In the genomic region with DNA sequence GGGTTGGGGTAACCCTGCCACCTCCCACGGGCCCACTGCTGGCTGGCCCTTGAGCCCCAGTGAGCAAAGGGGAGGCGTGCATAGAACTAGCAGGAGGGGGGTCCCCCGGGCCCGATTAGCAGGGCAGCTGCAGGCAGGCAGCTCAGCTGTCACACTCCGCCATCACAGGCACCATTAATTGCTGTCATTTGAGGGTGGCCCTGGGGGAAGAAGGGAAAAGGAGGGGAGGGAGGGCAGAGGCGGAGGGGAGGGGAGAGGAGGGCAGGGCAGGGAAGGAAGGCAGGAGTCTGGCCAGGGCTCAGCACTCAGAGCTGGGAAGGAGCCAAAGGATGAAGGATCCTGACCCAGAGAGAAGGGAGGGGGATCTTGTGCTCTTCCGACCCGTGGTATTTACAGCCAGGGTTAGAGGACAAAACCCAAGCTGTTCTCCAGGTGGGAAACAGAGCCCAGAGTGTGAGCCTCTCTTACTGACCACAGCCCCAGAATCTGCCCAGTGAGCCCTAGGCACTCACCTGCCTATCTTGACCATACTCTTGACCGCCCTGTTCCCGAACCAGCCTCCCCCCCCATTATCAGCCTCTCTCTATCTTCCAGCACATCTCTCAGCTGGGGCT, we compare ENCODE assay signal across 8 mouse cellular contexts. TPM values are rescaled to one million over a fixed set of nuclear protein-coding genes. Genes with fewer than 3 reads are reported as not detected.
DNase-seq lines count a peak whose midpoint lies in the region; ATAC-seq and TF ChIP-seq lines count a peak whose summit lies in the region.

No protein-coding gene starts in this region.

- H3K27me3 ChIP-seq in hindbrain, embryonic 10.5 days (ENCODE audit: insufficient read depth, poor library complexity, severe bottlenecking) = no peaks in the 10 kb centered on the region; the same call in 1 of the 2 replicates
- no peaks in the 10 kb centered on the region for H3K27me3 ChIP-seq in stomach, postnatal 0 days (ENCODE audit: control insufficient read depth, insufficient read depth, low read length)

- H3K9ac ChIP-seq in stomach, postnatal 0 days (ENCODE audit: low read length) = no peak overlapping the region

- peak; percentile 70 for DNase-seq in adrenal gland, postnatal 10 days
- DNase-seq in adrenal gland, adult 18-20 months (ENCODE audit: low spot score in 2 of 2) = no peak
- DNase-seq in embryo, embryonic 10 days (ENCODE audit: low spot score) = peak; percentile 79
- DNase-seq in hindbrain, embryonic 10.5 days (ENCODE audit: low spot score) = peak; percentile 77
- DNase-seq in lung, postnatal 10 days = peak; percentile 76
- no peak for DNase-seq in stomach, postnatal 0 days (ENCODE audit: low spot score)
- no peak for DNase-seq in testis, postnatal 10 days (ENCODE audit: low spot score)
- DNase-seq in thymus, adult 18-20 months = no peak

- WGBS in hindbrain, embryonic 10.5 days = 23% methylated on average over 10 of the region's 10 CpGs
- WGBS in stomach, postnatal 0 days = 39% methylated on average over 9 of the region's 10 CpGs

- H3K4me2 ChIP-seq in stomach, postnatal 0 days (replicated peaks; ENCODE audit: low read depth) = no peak overlapping the region

- no peaks in the 10 kb centered on the region for H3K9me3 ChIP-seq in hindbrain, embryonic 10.5 days
- H3K9me3 ChIP-seq in stomach, postnatal 0 days (ENCODE audit: control insufficient read depth, low read length) = no peaks in the 10 kb centered on the region

- H3K4me3 ChIP-seq in hindbrain, embryonic 10.5 days = peak overlapping the region; percentile 9
- H3K4me3 ChIP-seq in stomach, postnatal 0 days (ENCODE audit: low read depth, low read length) = no peak overlapping the region

- H3K27ac ChIP-seq in hindbrain, embryonic 10.5 days = peak overlapping the region; percentile 93
- H3K27ac ChIP-seq in stomach, postnatal 0 days (replicated peaks) = 0 out of 2 replicates have a peak overlapping the region, but pooled peaks have one; percentile 40

- TF ChIP-seq CTCF in stomach, postnatal 0 days (IDR thresholded peaks at IDR 0.05; ENCODE audit: low read depth) = no peak

- TF ChIP-seq EP300 in stomach, postnatal 0 days (optimal IDR thresholded peaks at IDR 0.05) = no peak

- peaks cover 14% of the 10 kb centered on the region for H3K36me3 ChIP-seq in hindbrain, embryonic 10.5 days
- H3K36me3 ChIP-seq in stomach, postnatal 0 days (ENCODE audit: control insufficient read depth, insufficient read depth, low read length) = no peaks in the 10 kb centered on the region

- H3K4me1 ChIP-seq in hindbrain, embryonic 10.5 days (replicated peaks) = peaks cover 96% of the 10 kb centered on the region
- peaks cover 25% of the 10 kb centered on the region for H3K4me1 ChIP-seq in stomach, postnatal 0 days (replicated peaks; ENCODE audit: control insufficient read depth, insufficient read depth)

- ATAC-seq in stomach, postnatal 0 days (ENCODE audit: low FRiP score, low TSS enrichment) = no peak

RNA-seq across cellular contexts. Expression of a gene that starts 28.0 kb away (rescaled TPM):
- total RNA-seq in adrenal gland, postnatal 10 days (2021) = 100 to 1,000 TPM; 125 to 153 TPM
- 100 to 1,000 TPM; 195 to 242 TPM for total RNA-seq in adrenal gland, adult 18-20 months (2021)
- 18.1 and 19.7 TPM in 2 replicates for polyA plus RNA-seq in hindbrain, embryonic 10.5 days (2016; fragmentation: Nextera tagmentation; extraction: Ambion mirVana)
- polyA plus RNA-seq in stomach, postnatal 0 days (2015; fragmentation: Nextera tagmentation; extraction: Ambion mirVana) = 11.1 and 12.1 TPM in 2 replicates

Comparison
In these comparisons a context has a peak if more than half of its experiments do, and no peak if none do; other contexts are left out.
1. DNase-seq: peak in adrenal gland, postnatal 10 days (single experiment), embryo, embryonic 10 days (single experiment), hindbrain, embryonic 10.5 days (single experiment) and lung, postnatal 10 days (single experiment); none in adrenal gland, adult 18-20 months (0 of 2), stomach, postnatal 0 days (single experiment), testis, postnatal 10 days (single experiment) and thymus, adult 18-20 months (0 of 2).